Mouse (Mus musculus): ENCODE results near the gene Tmem17. TPM values are rescaled to one million over a fixed set of nuclear protein-coding genes. Genes with fewer than 3 reads are reported as not detected.

The Tmem17 gene
- polyA plus RNA-seq, 1 experiment from 2014 or later = 14.7 TPM

DNA sequence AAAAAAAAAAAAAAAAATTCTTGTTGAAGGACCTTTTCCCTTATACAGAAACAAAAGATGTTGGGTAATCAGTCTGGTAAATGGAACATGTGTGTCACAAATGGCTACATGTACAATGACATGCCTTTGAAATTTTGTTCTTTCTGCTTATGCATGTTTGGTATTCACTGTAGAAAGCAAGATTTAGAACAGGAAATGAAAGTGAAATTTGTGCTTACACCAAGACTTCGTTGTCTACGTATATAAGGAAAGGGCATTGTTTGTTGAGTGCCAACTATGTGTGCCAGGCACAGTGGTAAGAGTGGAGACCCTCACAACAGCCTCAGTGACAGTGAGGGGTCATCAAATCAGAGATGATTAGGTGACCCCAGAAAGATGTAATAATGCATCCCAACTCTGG, 3.2 kb downstream of the Tmem17 start:
- no peak overlapping the region for H3K9ac ChIP-seq
- H3K4me3 ChIP-seq = no peak overlapping the region
- peaks cover 13% of the 10 kb centered on the region for H3K36me3 ChIP-seq
- H3K27me3 ChIP-seq = no peaks in the 10 kb centered on the region
- H3K9me3 ChIP-seq = peaks cover 3% of the 10 kb centered on the region; the same call in 1 of the 2 replicates
- WGBS = 94% methylated on average over 2 of the region's 2 CpGs
- no peak for ATAC-seq (ENCODE audit: insufficient number of reproducible peaks, insufficient read depth, low FRiP score, low TSS enrichment)
- no peak overlapping the region for H3K4me2 ChIP-seq (replicated peaks)
- H3K27ac ChIP-seq = no peak overlapping the region
- H3K4me1 ChIP-seq = no peaks in the 10 kb centered on the region

DNA sequence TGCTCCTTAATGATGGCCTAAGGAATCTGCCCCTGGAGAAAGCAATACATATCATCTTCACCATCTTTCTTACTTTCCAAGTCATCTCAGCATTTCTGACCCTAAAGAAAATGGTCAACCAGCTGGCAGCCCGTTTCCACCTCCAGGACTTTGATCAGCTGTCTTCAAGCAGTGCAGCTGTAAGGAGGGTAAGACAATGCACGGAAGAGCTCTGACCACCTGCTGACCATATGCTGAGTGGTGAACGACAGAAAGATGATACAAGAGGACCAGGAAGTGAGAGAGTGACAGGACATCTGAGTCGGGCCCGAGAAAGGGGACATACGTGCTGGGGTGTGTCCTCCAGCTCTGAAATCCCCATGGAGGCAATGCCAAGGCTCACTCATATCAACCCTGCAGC, 6.6 kb downstream of the Tmem17 start:
- Histone ChIP-seq H3K4me1 (no peaks in the 10 kb centered on the region), H3K36me3 (peaks cover 16% of the 10 kb centered on the region), H3K4me2 (replicated peaks) (no peak overlapping the region), H3K9me3 (peaks cover 3% of the 10 kb centered on the region; the same call in 1 of the 2 replicates), H3K27ac (no peak overlapping the region), H3K4me3 (no peak overlapping the region), H3K27me3 (no peaks in the 10 kb centered on the region), H3K9ac (no peak overlapping the region)
- no peak for ATAC-seq (ENCODE audit: insufficient number of reproducible peaks, insufficient read depth, low FRiP score, low TSS enrichment)
- 71% methylated on average over 6 of the region's 6 CpGs for whole genome bisulfite sequencing

DNA sequence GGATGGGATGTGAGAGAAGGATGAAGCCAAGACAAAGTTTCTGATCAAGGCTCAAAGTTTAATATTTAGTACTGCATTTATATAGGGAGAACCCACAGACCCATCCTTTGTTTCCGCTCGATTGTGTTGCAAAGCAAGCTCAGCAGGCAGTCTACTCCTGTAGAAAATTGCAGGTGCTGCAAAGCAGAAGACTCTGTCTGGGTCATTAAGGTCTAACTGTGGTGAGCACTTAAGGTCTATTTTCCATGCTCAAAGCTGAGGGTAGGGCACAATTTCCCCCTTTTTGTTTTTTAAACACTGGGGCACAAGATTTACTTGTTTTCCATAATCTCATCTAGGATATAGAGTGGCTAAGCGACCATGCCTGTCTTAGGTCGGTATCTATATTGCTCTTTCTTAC, 8.4 kb downstream of the Tmem17 start:
- H3K4me2 ChIP-seq (replicated peaks) = no peak overlapping the region
- no peak overlapping the region for H3K9ac ChIP-seq
- H3K4me3 ChIP-seq = no peak overlapping the region
- H3K27me3 ChIP-seq = no peaks in the 10 kb centered on the region
- H3K9me3 ChIP-seq = peaks cover 3% of the 10 kb centered on the region; the same call in 1 of the 2 replicates
- H3K4me1 ChIP-seq = no peaks in the 10 kb centered on the region
- WGBS = 93% methylated on average over 4 of the region's 4 CpGs
- ATAC-seq (ENCODE audit: insufficient number of reproducible peaks, insufficient read depth, low FRiP score, low TSS enrichment) = no peak
- peaks cover 16% of the 10 kb centered on the region for H3K36me3 ChIP-seq
- H3K27ac ChIP-seq = no peak overlapping the region

DNA sequence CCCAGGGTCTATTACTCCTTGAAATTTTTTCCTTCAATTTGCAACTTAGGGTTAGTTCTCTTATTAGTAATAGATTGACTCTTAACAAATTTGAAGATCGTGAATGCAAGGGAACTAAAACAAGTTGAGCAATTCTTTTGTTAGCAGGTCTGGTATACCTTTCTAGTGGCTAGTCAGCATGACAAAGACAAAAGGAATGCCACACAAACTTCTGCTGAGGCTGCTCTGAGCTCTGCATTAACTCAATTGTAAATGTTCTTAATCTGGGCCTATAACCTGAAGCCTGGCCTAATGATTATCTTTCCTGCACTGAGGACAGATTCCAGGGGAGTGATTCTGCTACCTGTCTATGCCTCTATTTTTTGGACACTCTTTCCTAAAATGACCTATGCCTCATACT, 12.7 kb downstream of the Tmem17 start:
- H3K27ac ChIP-seq = no peak overlapping the region
- ATAC-seq (ENCODE audit: insufficient number of reproducible peaks, insufficient read depth, low FRiP score, low TSS enrichment) = no peak
- H3K9ac ChIP-seq = no peak overlapping the region
- H3K9me3 ChIP-seq = no peaks in the 10 kb centered on the region
- no peak overlapping the region for H3K4me3 ChIP-seq
- H3K36me3 ChIP-seq = 0 out of 2 replicates have a peak, but pooled peaks cover 8% of the 10 kb centered on the region
- H3K27me3 ChIP-seq = no peaks in the 10 kb centered on the region
- no peak overlapping the region for H3K4me2 ChIP-seq (replicated peaks)
- H3K4me1 ChIP-seq = no peaks in the 10 kb centered on the region
- WGBS = 93% methylated on average over 1 of the region's 1 CpGs

DNA sequence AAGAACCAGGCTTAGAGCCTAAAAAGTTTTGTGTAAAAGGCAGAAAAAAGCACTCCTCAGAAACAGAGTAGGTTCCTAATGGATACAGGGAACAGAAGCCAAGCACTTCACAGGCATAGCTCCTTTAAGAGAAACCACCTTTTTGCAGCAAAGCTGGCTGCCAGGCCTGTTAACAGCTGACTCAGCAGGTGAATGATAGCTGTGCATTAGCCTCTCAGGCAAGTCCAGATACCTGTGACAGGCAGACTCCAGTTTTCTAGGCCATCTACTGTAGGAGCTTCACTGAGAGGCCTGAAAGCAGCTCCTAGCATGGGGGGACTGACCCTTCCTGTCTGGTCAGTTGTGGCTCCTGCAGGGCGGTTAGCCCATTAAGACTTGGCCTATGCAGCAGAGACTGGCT, 28.7 kb downstream of the Tmem17 start:
- ATAC-seq (ENCODE audit: insufficient number of reproducible peaks, insufficient read depth, low FRiP score, low TSS enrichment) = no peak
- Histone ChIP-seq H3K9me3 (no peaks in the 10 kb centered on the region), H3K36me3 (no peaks in the 10 kb centered on the region), H3K9ac (no peak overlapping the region), H3K4me2 (replicated peaks) (no peak overlapping the region), H3K27me3 (no peaks in the 10 kb centered on the region), H3K4me3 (no peak overlapping the region), H3K4me1 (no peaks in the 10 kb centered on the region), H3K27ac (no peak overlapping the region)
- WGBS = 35% methylated on average over 1 of the region's 1 CpGs

DNA sequence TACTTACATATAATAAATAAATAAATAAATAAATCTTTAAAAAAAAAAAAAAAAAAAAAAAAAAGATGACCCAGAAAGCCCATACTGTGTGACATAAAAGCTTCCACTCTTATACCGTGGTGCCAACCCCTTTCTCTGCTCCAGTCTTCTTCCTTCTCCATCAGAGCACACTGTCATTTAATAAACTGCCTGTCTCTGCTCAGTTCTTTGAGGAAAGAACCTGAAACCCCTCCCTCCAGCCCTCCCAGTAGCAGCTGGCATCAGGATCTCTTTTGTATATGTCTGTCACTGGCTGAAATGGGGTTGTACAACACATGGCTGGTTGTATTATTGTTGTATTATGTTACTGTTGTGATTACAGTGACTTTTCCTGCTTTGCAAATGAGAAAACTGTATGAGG, 48.2 kb downstream of the Tmem17 start:
- no peak overlapping the region for H3K9ac ChIP-seq
- H3K27ac ChIP-seq = peak overlapping the region; percentile 52; the same call in 1 of the 2 replicates
- no peaks in the 10 kb centered on the region for H3K9me3 ChIP-seq
- peak; percentile 65; the same call in 1 of the 2 replicates for ATAC-seq (ENCODE audit: insufficient number of reproducible peaks, insufficient read depth, low FRiP score, low TSS enrichment)
- no peaks in the 10 kb centered on the region for H3K36me3 ChIP-seq
- H3K27me3 ChIP-seq = no peaks in the 10 kb centered on the region
- peaks cover 9% of the 10 kb centered on the region for H3K4me1 ChIP-seq
- H3K4me2 ChIP-seq (replicated peaks) = no peak overlapping the region
- H3K4me3 ChIP-seq = no peak overlapping the region
- WGBS = 64% methylated on average over 1 of the region's 1 CpGs

DNA sequence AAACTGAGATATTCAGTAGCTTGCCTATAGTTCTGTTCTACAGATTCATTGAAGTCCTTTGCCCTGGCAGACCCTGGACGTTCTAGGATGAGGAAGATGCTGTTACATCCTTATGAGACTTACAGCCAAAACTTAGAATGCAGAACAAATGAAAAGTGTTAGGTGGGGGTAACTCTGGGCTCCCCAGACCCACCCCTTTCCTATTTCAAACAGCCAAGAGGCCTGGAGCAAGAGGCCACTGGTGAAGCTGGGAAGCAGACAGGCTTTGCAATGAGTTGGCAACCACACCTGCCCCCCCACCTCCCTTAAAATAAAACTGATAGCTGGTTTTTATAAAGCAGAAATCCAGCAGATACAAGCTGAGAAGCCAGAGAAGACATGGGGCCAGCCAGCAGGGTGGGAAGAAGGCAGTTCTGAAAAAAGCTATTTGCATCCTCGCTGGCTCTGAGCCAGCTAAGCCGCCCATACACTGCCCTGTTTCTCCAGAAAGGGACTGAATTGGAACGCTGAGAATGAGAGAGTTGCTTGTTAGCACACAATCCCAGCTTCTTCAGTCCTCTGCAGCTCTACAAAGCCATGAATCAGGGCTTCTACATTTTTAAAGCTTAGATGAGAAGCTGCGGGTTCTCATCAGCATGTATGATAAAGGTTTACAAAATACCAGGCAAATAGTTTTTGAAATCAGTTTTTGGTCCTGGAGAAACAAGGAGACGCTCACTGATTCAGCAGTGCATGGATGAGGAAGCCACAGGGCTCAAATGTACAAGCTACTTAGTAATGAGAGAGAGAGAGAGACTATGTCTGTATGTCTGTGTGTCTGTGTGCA, 48.8 kb downstream of the Tmem17 start:
- H3K9me3 ChIP-seq = no peaks in the 10 kb centered on the region
- H3K27me3 ChIP-seq = no peaks in the 10 kb centered on the region
- peaks cover 9% of the 10 kb centered on the region for H3K4me1 ChIP-seq
- no peak overlapping the region for H3K4me3 ChIP-seq
- no peak overlapping the region for H3K9ac ChIP-seq
- H3K4me2 ChIP-seq (replicated peaks) = no peak overlapping the region
- peak; percentile 47; the same call in 1 of the 2 replicates for ATAC-seq (ENCODE audit: insufficient number of reproducible peaks, insufficient read depth, low FRiP score, low TSS enrichment)
- peak overlapping the region; percentile 52; the same call in 1 of the 2 replicates for H3K27ac ChIP-seq
- H3K36me3 ChIP-seq = no peaks in the 10 kb centered on the region
- 38% methylated on average over 6 of the region's 6 CpGs for WGBS

DNA sequence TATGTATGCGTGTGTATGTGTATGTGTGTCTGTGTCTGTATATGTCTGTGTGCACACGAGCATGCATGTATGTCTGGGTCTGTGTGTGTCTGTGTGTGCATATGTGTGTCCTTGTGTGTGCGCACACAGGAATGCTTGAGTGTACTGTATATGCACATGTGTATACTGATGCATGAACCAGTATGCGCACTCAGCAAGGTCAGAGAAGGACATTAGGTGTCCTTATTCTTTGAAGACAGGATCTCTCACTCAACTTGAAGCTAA, 49.4 kb downstream of the Tmem17 start:
- 0 out of 2 replicates have a peak, but pooled peaks have one; percentile 22 for ATAC-seq (ENCODE audit: insufficient number of reproducible peaks, insufficient read depth, low FRiP score, low TSS enrichment)
- Histone ChIP-seq H3K36me3 (no peaks in the 10 kb centered on the region), H3K27ac (peak overlapping the region; percentile 52; the same call in 1 of the 2 replicates), H3K4me2 (replicated peaks) (no peak overlapping the region), H3K9ac (no peak overlapping the region), H3K4me3 (no peak overlapping the region), H3K4me1 (peaks cover 9% of the 10 kb centered on the region), H3K9me3 (no peaks in the 10 kb centered on the region), H3K27me3 (no peaks in the 10 kb centered on the region)
- 93% methylated on average over 4 of the region's 4 CpGs for WGBS

DNA sequence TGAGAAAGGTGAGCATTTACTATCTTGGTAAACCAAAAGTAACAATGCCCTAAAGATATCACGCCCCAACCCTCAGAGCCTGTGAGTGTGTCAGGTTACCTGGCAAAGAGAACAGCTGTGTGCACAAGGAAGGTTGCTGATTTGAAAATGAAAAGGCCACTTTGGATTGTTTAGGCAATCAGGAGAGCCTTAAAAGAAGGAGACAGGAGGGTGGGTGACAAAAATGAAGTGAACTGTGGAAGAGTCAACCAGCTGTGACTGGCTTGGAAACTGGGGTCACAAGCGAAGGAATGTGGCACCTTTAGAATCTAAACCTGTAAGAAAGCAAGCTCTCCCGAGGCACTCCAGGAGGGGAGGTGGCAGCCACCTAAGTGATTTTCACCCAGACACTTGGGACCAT, 51.8 kb downstream of the Tmem17 start:
- Histone ChIP-seq H3K4me2 (replicated peaks) (no peak overlapping the region), H3K36me3 (no peaks in the 10 kb centered on the region), H3K9me3 (no peaks in the 10 kb centered on the region), H3K4me1 (peaks cover 9% of the 10 kb centered on the region), H3K4me3 (no peak overlapping the region), H3K9ac (no peak overlapping the region), H3K27ac (no peak overlapping the region), H3K27me3 (no peaks in the 10 kb centered on the region)
- WGBS = 71% methylated on average over 3 of the region's 3 CpGs
- ATAC-seq (ENCODE audit: insufficient number of reproducible peaks, insufficient read depth, low FRiP score, low TSS enrichment) = no peak

DNA sequence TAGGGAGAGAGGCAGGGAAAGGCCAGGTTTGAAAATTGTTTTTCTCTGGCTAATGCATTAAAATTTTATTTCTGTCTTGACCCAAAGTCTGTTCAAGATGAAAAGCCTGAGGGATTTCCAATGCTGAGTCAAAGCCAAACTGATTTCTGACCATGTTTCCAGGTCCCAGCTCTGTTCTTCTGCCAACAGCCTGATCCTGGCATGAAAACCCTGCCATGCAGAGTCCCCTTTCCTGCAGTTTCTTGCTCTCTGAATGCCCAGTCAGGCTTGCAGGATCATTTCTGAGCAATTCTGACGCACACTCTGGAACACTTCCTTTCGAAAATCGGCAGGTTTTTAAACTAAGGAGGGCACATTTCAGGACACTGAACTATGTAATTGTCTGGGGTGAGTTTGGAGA, 52.8 kb downstream of the Tmem17 start:
- H3K4me3 ChIP-seq = no peak overlapping the region
- 83% methylated on average over 3 of the region's 3 CpGs for WGBS
- no peak overlapping the region for H3K9ac ChIP-seq
- peaks cover 9% of the 10 kb centered on the region for H3K4me1 ChIP-seq
- no peaks in the 10 kb centered on the region for H3K27me3 ChIP-seq
- H3K36me3 ChIP-seq = no peaks in the 10 kb centered on the region
- H3K9me3 ChIP-seq = no peaks in the 10 kb centered on the region
- H3K4me2 ChIP-seq (replicated peaks) = no peak overlapping the region
- H3K27ac ChIP-seq = no peak overlapping the region
- ATAC-seq (ENCODE audit: insufficient number of reproducible peaks, insufficient read depth, low FRiP score, low TSS enrichment) = no peak

Measured in embryonic facial prominence, embryonic 12.5 days (tissue).